ENCODE assay signal across 20 mouse cellular contexts in genomic region chr13:75908187-75908586, GRCm38 (mm10). TPM values are rescaled to one million over a fixed set of nuclear protein-coding genes. Genes with fewer than 3 reads are reported as not detected.
DNase-seq lines count a peak whose midpoint lies in the region; ATAC-seq and TF ChIP-seq lines count a peak whose summit lies in the region.
"Had no signal": no experiment of that assay in that cellular context is flagged by ENCODE, and none has a peak within 500 bp of the region (broad histone marks: within the 10 kb centered on the region; RNA-seq: fewer than 3 reads in every experiment).

No protein-coding gene starts in this region.

- no peak overlapping the region for H3K9ac ChIP-seq in embryonic facial prominence, embryonic 13.5 days
- no peak overlapping the region for H3K9ac ChIP-seq in kidney, postnatal 0 days (ENCODE audit: low read depth, low read length)
- no peak overlapping the region for H3K9ac ChIP-seq in midbrain, embryonic 13.5 days (replicated peaks)
- H3K9ac ChIP-seq in stomach, embryonic 15.5 days = no peak overlapping the region
- H3K9ac ChIP-seq: liver, embryonic 14.5 days; midbrain, embryonic 12.5 days had no signal

- 59% methylated on average over 2 of the region's 2 CpGs for WGBS in embryonic facial prominence, embryonic 13.5 days
- 71% methylated on average over 2 of the region's 2 CpGs for WGBS in embryonic facial prominence, embryonic 10.5 days
- 65% methylated on average over 2 of the region's 2 CpGs for WGBS in kidney, postnatal 0 days
- WGBS in kidney, adult 2 months = 85% methylated on average over 2 of the region's 2 CpGs
- 89% methylated on average over 2 of the region's 2 CpGs for WGBS in midbrain, embryonic 13.5 days
- WGBS in midbrain, embryonic 10.5 days = 75% methylated on average over 2 of the region's 2 CpGs
- 69% methylated on average over 2 of the region's 2 CpGs for WGBS in stomach, embryonic 15.5 days

- TF ChIP-seq POLR2A in kidney, adult 2 months (IDR thresholded peaks at IDR 0.05; ENCODE audit: low read depth, low read length) = no peak

- ATAC-seq in embryonic facial prominence, embryonic 13.5 days (ENCODE audit: insufficient number of reproducible peaks, insufficient read depth, low FRiP score, low TSS enrichment, low read depth) = no peak
- 0 out of 2 replicates have a peak, but pooled peaks have one; percentile 11 for ATAC-seq in kidney, postnatal 0 days (replicated peaks; ENCODE audit: low FRiP score, low read depth)
- peak; percentile 67; the same call in 1 of the 2 replicates for ATAC-seq in midbrain, embryonic 13.5 days
- ATAC-seq in stomach, embryonic 15.5 days (ENCODE audit: insufficient read depth, low FRiP score, low read depth) = peak; percentile 50; the same call in 1 of the 2 replicates
- ATAC-seq: forebrain, embryonic 14.5 days; inflammation-experienced regulatory T-cells, adult 6 months had no signal

- H3K27me3 ChIP-seq in embryonic facial prominence, embryonic 13.5 days = no peaks in the 10 kb centered on the region
- no peaks in the 10 kb centered on the region for H3K27me3 ChIP-seq in embryonic facial prominence, embryonic 10.5 days (replicated peaks; ENCODE audit: low read depth, poor library complexity, severe bottlenecking)
- H3K27me3 ChIP-seq in kidney, postnatal 0 days (ENCODE audit: insufficient read depth, low read length) = no peaks in the 10 kb centered on the region
- H3K27me3 ChIP-seq in kidney, adult 2 months (replicated peaks; ENCODE audit: control insufficient read depth, insufficient read depth, low read length) = no peaks in the 10 kb centered on the region
- H3K27me3 ChIP-seq in midbrain, embryonic 13.5 days = no peaks in the 10 kb centered on the region
- H3K27me3 ChIP-seq in midbrain, embryonic 10.5 days (ENCODE audit: low read depth, poor library complexity, severe bottlenecking) = no peaks in the 10 kb centered on the region
- H3K27me3 ChIP-seq in stomach, embryonic 15.5 days (replicated peaks) = no peaks in the 10 kb centered on the region
- H3K27me3 ChIP-seq: CH12.LX; midbrain, embryonic 12.5 days had no signal

- no peak for TF ChIP-seq CTCF in kidney, postnatal 0 days (IDR thresholded peaks at IDR 0.05; ENCODE audit: low read depth)
- TF ChIP-seq CTCF in kidney, adult 2 months (conservative IDR thresholded peaks at IDR 0.05; ENCODE audit: insufficient read depth, insufficient read length, low read depth, low read length) = no peak

- no peak for DNase-seq in embryonic facial prominence, embryonic 10.5 days (ENCODE audit: low spot score)
- no peak for DNase-seq in kidney, postnatal 0 days (ENCODE audit: low spot score)
- DNase-seq in kidney, adult 2 months = no peak
- no peak for DNase-seq in midbrain, embryonic 10.5 days (ENCODE audit: low spot score)
- DNase-seq in layer of hippocampus, adult 18-20 months (ENCODE audit: low spot score in 2 of 2) = no peak
- DNase-seq: cerebellum, adult 9-10 months; kidney, postnatal 36 days; layer of hippocampus, postnatal 36 days; thymus, postnatal 4 days had no signal

- H3K27ac ChIP-seq in embryonic facial prominence, embryonic 13.5 days = peak overlapping the region; percentile 7; the same call in 1 of the 2 replicates
- H3K27ac ChIP-seq in embryonic facial prominence, embryonic 10.5 days (replicated peaks) = no peak overlapping the region
- H3K27ac ChIP-seq in kidney, postnatal 0 days = no peak overlapping the region
- no peak overlapping the region for H3K27ac ChIP-seq in kidney, adult 2 months (ENCODE audit: insufficient read depth, low read depth, low read length)
- H3K27ac ChIP-seq in midbrain, embryonic 13.5 days = no peak overlapping the region
- no peak overlapping the region for H3K27ac ChIP-seq in midbrain, embryonic 10.5 days (replicated peaks)
- no peak overlapping the region for H3K27ac ChIP-seq in stomach, embryonic 15.5 days
- H3K27ac ChIP-seq: liver, embryonic 14.5 days; midbrain, embryonic 12.5 days had no signal

- H3K9me3 ChIP-seq in embryonic facial prominence, embryonic 13.5 days = no peaks in the 10 kb centered on the region
- H3K9me3 ChIP-seq in embryonic facial prominence, embryonic 10.5 days = no peaks in the 10 kb centered on the region
- no peaks in the 10 kb centered on the region for H3K9me3 ChIP-seq in kidney, postnatal 0 days (replicated peaks; ENCODE audit: low read length)
- no peaks in the 10 kb centered on the region for H3K9me3 ChIP-seq in midbrain, embryonic 13.5 days
- no peaks in the 10 kb centered on the region for H3K9me3 ChIP-seq in midbrain, embryonic 10.5 days (replicated peaks)
- H3K9me3 ChIP-seq in stomach, embryonic 15.5 days = no peaks in the 10 kb centered on the region
- H3K9me3 ChIP-seq: midbrain, embryonic 12.5 days had no signal

- no peak overlapping the region for H3K4me2 ChIP-seq in embryonic facial prominence, embryonic 13.5 days
- no peak overlapping the region for H3K4me2 ChIP-seq in kidney, postnatal 0 days (ENCODE audit: low read length)
- H3K4me2 ChIP-seq in midbrain, embryonic 13.5 days (replicated peaks) = no peak overlapping the region
- no peak overlapping the region for H3K4me2 ChIP-seq in stomach, embryonic 15.5 days
- H3K4me2 ChIP-seq: heart, embryonic 11.5 days; midbrain, embryonic 12.5 days had no signal

- H3K4me3 ChIP-seq in embryonic facial prominence, embryonic 13.5 days = no peak overlapping the region
- H3K4me3 ChIP-seq in embryonic facial prominence, embryonic 10.5 days = no peak overlapping the region
- no peak overlapping the region for H3K4me3 ChIP-seq in kidney, postnatal 0 days (replicated peaks; ENCODE audit: low read depth, low read length)
- no peak overlapping the region for H3K4me3 ChIP-seq in kidney, adult 2 months (ENCODE audit: insufficient read depth, low read depth, low read length)
- H3K4me3 ChIP-seq in midbrain, embryonic 13.5 days (replicated peaks) = no peak overlapping the region
- no peak overlapping the region for H3K4me3 ChIP-seq in midbrain, embryonic 10.5 days
- no peak overlapping the region for H3K4me3 ChIP-seq in stomach, embryonic 15.5 days (replicated peaks)
- H3K4me3 ChIP-seq: midbrain, embryonic 12.5 days had no signal

- peaks cover 34% of the 10 kb centered on the region for H3K36me3 ChIP-seq in embryonic facial prominence, embryonic 13.5 days
- H3K36me3 ChIP-seq in embryonic facial prominence, embryonic 10.5 days (replicated peaks) = peaks cover 84% of the 10 kb centered on the region
- H3K36me3 ChIP-seq in kidney, postnatal 0 days (ENCODE audit: insufficient read depth, low read length) = 0 out of 2 replicates have a peak, but pooled peaks cover 4% of the 10 kb centered on the region
- no peaks in the 10 kb centered on the region; the same call in 1 of the 2 replicates for H3K36me3 ChIP-seq in kidney, adult 2 months (ENCODE audit: control insufficient read depth, insufficient read depth, low read length)
- H3K36me3 ChIP-seq in midbrain, embryonic 13.5 days = peaks cover 16% of the 10 kb centered on the region
- peaks cover 71% of the 10 kb centered on the region for H3K36me3 ChIP-seq in midbrain, embryonic 10.5 days
- peaks cover 4% of the 10 kb centered on the region; the same call in 1 of the 2 replicates for H3K36me3 ChIP-seq in stomach, embryonic 15.5 days

- H3K4me1 ChIP-seq in embryonic facial prominence, embryonic 13.5 days = peaks cover 16% of the 10 kb centered on the region
- peaks cover 8% of the 10 kb centered on the region for H3K4me1 ChIP-seq in embryonic facial prominence, embryonic 10.5 days
- no peaks in the 10 kb centered on the region for H3K4me1 ChIP-seq in kidney, postnatal 0 days (replicated peaks; ENCODE audit: insufficient read depth, low read length)
- no peaks in the 10 kb centered on the region for H3K4me1 ChIP-seq in kidney, adult 2 months (ENCODE audit: control insufficient read depth, insufficient read depth, low read length)
- 0 out of 2 replicates have a peak, but pooled peaks cover 14% of the 10 kb centered on the region for H3K4me1 ChIP-seq in midbrain, embryonic 13.5 days (replicated peaks)
- peaks cover 7% of the 10 kb centered on the region for H3K4me1 ChIP-seq in midbrain, embryonic 10.5 days
- 0 out of 2 replicates have a peak, but pooled peaks cover 2% of the 10 kb centered on the region for H3K4me1 ChIP-seq in stomach, embryonic 15.5 days

RNA-seq across cellular contexts. Expression of gene Rhobtb3, which starts 35.5 kb away (rescaled TPM):
- 42.4 and 44.0 TPM in 2 replicates for polyA plus RNA-seq in embryonic facial prominence, embryonic 13.5 days (2015; fragmentation: Nextera tagmentation; extraction: Ambion mirVana)
- polyA plus RNA-seq in embryonic facial prominence, embryonic 10.5 days (2016; fragmentation: Nextera tagmentation; extraction: Ambion mirVana) = 52.1 and 52.7 TPM in 2 replicates
- polyA plus RNA-seq in kidney, postnatal 0 days (2015; fragmentation: Nextera tagmentation; extraction: Ambion mirVana) = 27.6 and 27.7 TPM in 2 replicates
- polyA plus RNA-seq in kidney, adult 2 months (2012; rRNA removed) = 2.6 and 3.7 TPM in 2 replicates
- polyA plus RNA-seq in midbrain, embryonic 13.5 days (2015; fragmentation: Nextera tagmentation; extraction: Ambion mirVana) = 31.5 and 32.9 TPM in 2 replicates
- polyA plus RNA-seq in midbrain, embryonic 10.5 days (2016; fragmentation: Nextera tagmentation; extraction: Ambion mirVana) = 43.0 and 47.7 TPM in 2 replicates
- 29.7 and 32.1 TPM in 2 replicates for polyA plus RNA-seq in stomach, embryonic 15.5 days (2015; fragmentation: Nextera tagmentation; extraction: Ambion mirVana)
- 10 to 100 TPM; 15.0 to 15.9 TPM for total RNA-seq in layer of hippocampus, adult 18-20 months (2021)

RNA-seq across cellular contexts. Expression of gene Spata9, which starts 58.8 kb away (rescaled TPM):
- polyA plus RNA-seq in embryonic facial prominence, embryonic 13.5 days (2015; fragmentation: Nextera tagmentation; extraction: Ambion mirVana) = 0.94 and 1.1 TPM in 2 replicates
- polyA plus RNA-seq in embryonic facial prominence, embryonic 10.5 days (2016; fragmentation: Nextera tagmentation; extraction: Ambion mirVana) = 0.56 and 0.62 TPM in 2 replicates
- 0.70 and 0.92 TPM in 2 replicates for polyA plus RNA-seq in kidney, postnatal 0 days (2015; fragmentation: Nextera tagmentation; extraction: Ambion mirVana)
- not detected in 2 replicates for polyA plus RNA-seq in kidney, adult 2 months (2012; rRNA removed)
- 1.9 and 2.8 TPM in 2 replicates for polyA plus RNA-seq in midbrain, embryonic 13.5 days (2015; fragmentation: Nextera tagmentation; extraction: Ambion mirVana)
- 0.43 and 0.52 TPM in 2 replicates for polyA plus RNA-seq in midbrain, embryonic 10.5 days (2016; fragmentation: Nextera tagmentation; extraction: Ambion mirVana)
- polyA plus RNA-seq in stomach, embryonic 15.5 days (2015; fragmentation: Nextera tagmentation; extraction: Ambion mirVana) = 0.71 and 0.95 TPM in 2 replicates
- total RNA-seq in layer of hippocampus, adult 18-20 months (2021) = not detected
- total RNA-seq: adrenal gland, adult 18-20 months; CH12.LX; heart, postnatal 25 days; layer of hippocampus, postnatal 36 days had no signal
- polyA plus RNA-seq: inflammation-experienced regulatory T-cells, adult 6 months had no signal
